15 mouse cellular contexts compared by ENCODE assay signal in genomic region chr13:59867103-59867502, GRCm38 (mm10).
"Had no signal": no experiment of that assay in that cellular context is flagged by ENCODE, and none has a peak within 500 bp of the region (broad histone marks: within the 10 kb centered on the region; RNA-seq: fewer than 3 reads in every experiment).

No protein-coding gene starts in this region.

- DNase-seq: kidney, adult 9 months; kidney, postnatal 4 days; lung, adult 2 months; lung, postnatal 36 days; right cerebral cortex, adult 18-20 months; right cerebral cortex, postnatal 25 days; thymus, postnatal 36 days had no signal

- H3K27ac ChIP-seq: kidney, postnatal 0 days; layer of hippocampus, adult 2 months; limb, embryonic 10.5 days; liver, embryonic 15.5 days; midbrain, embryonic 13.5 days; neural tube, embryonic 15.5 days; stomach, postnatal 0 days had no signal

- H3K4me3 ChIP-seq: layer of hippocampus, adult 2 months; limb, embryonic 10.5 days; liver, embryonic 15.5 days; midbrain, embryonic 13.5 days; myocyte; neural tube, embryonic 15.5 days had no signal
